8 mouse cellular contexts compared by ENCODE assay signal in the genomic region with DNA sequence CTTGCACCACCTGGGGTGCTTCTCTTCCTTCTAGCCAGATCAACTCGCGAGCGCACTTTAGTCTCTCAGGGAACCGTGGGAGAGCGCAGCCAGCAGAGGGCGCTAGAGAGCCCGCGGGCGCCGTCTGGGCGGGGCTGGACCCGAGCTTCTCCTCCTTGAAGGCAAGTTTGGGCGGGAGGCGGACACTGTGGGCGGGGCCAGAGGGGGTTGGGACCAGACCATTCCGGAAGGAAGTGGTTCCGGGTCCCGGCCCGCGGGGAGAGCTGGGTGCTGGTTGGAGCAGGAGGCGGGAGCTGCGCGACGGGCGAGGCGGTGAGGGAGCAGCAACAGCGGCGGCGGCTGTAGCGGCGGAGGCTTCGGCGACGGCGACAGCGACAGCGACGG. TPM values are rescaled to one million over a fixed set of nuclear protein-coding genes. Genes with fewer than 3 reads are reported as not detected.
DNase-seq lines count a peak whose midpoint lies in the region; ATAC-seq lines count a peak whose summit lies in the region.

No protein-coding gene starts in this region.

- peak overlapping the region; percentile 68 for H3K4me2 ChIP-seq in heart, embryonic 13.5 days
- H3K4me2 ChIP-seq in liver, embryonic 12.5 days: peak overlapping the region; percentile 79
- H3K4me2 ChIP-seq in stomach, embryonic 15.5 days: peak overlapping the region; percentile 52

- H3K27me3 ChIP-seq in heart, embryonic 13.5 days (replicated peaks): no peaks in the 10 kb centered on the region
- peaks cover 12% of the 10 kb centered on the region; the same call in 1 of the 2 replicates for H3K27me3 ChIP-seq in liver, embryonic 12.5 days (replicated peaks)
- H3K27me3 ChIP-seq in stomach, embryonic 15.5 days (replicated peaks): no peaks in the 10 kb centered on the region

- H3K9ac ChIP-seq in heart, embryonic 13.5 days: peak overlapping the region; percentile 83
- peak overlapping the region; percentile 83 for H3K9ac ChIP-seq in liver, embryonic 12.5 days
- H3K9ac ChIP-seq in stomach, embryonic 15.5 days: peak overlapping the region; percentile 23; the same call in 1 of the 2 replicates

- H3K4me1 ChIP-seq in brown adipose tissue, adult 24 weeks (ENCODE audit: control insufficient read depth, insufficient read depth, insufficient read length, low read length): no peaks in the 10 kb centered on the region
- peaks cover 4% of the 10 kb centered on the region; the same call in 1 of the 2 replicates for H3K4me1 ChIP-seq in heart, embryonic 13.5 days
- H3K4me1 ChIP-seq in liver, embryonic 12.5 days: peaks cover 11% of the 10 kb centered on the region
- H3K4me1 ChIP-seq in stomach, embryonic 15.5 days: no peaks in the 10 kb centered on the region

- 14% methylated on average over 26 of the region's 38 CpGs for WGBS in heart, embryonic 13.5 days
- WGBS in liver, embryonic 12.5 days (ENCODE audit: insufficient replicate concordance): 10% methylated on average over 35 of the region's 38 CpGs
- 20% methylated on average over 38 of the region's 38 CpGs for WGBS in stomach, embryonic 15.5 days

- no peaks in the 10 kb centered on the region for H3K9me3 ChIP-seq in heart, embryonic 13.5 days
- H3K9me3 ChIP-seq in liver, embryonic 12.5 days (replicated peaks): no peaks in the 10 kb centered on the region
- no peaks in the 10 kb centered on the region for H3K9me3 ChIP-seq in stomach, embryonic 15.5 days

- peak; percentile 96 for ATAC-seq in heart, embryonic 13.5 days (ENCODE audit: extremely low read depth, insufficient number of reproducible peaks, low FRiP score, low TSS enrichment)
- ATAC-seq in liver, embryonic 12.5 days: peak; percentile 98
- ATAC-seq in stomach, embryonic 15.5 days (ENCODE audit: insufficient read depth, low FRiP score, low read depth): peak; percentile 98

- peak; percentile 97 for DNase-seq in CD4-positive, CD25-positive, alpha-beta regulatory T cell, adult 2 months (ENCODE audit: low read depth, low spot score)
- peak; percentile 18 for DNase-seq in fat pad, adult 2 months (ENCODE audit: extremely low read depth, low read depth, low spot score)
- DNase-seq in kidney, postnatal 10 days: peak; percentile 98
- peak; percentile 94 to 95 for DNase-seq in natural killer cell, adult 2 months (ENCODE audit: low spot score in 2 of 2)

- no peaks in the 10 kb centered on the region for H3K36me3 ChIP-seq in heart, embryonic 13.5 days
- H3K36me3 ChIP-seq in liver, embryonic 12.5 days: no peaks in the 10 kb centered on the region
- H3K36me3 ChIP-seq in stomach, embryonic 15.5 days: no peaks in the 10 kb centered on the region

- H3K4me3 ChIP-seq in brown adipose tissue, adult 24 weeks (ENCODE audit: insufficient read depth, low read depth, low read length): peak overlapping the region; percentile 96
- H3K4me3 ChIP-seq in heart, embryonic 13.5 days: peak overlapping the region; percentile 70
- peak overlapping the region; percentile 75 for H3K4me3 ChIP-seq in liver, embryonic 12.5 days
- peak overlapping the region; percentile 60 for H3K4me3 ChIP-seq in stomach, embryonic 15.5 days (replicated peaks)

- H3K27ac ChIP-seq in brown adipose tissue, adult 24 weeks (replicated peaks; ENCODE audit: low read depth, low read length): peak overlapping the region; percentile 92
- peak overlapping the region; percentile 83 for H3K27ac ChIP-seq in heart, embryonic 13.5 days (replicated peaks)
- H3K27ac ChIP-seq in liver, embryonic 12.5 days: peak overlapping the region; percentile 85
- peak overlapping the region; percentile 80 for H3K27ac ChIP-seq in stomach, embryonic 15.5 days

RNA-seq across cellular contexts. Expression of gene Bclaf3, which starts 5.9 kb away (rescaled TPM):
- 4.7 and 4.8 TPM in 2 replicates for polyA plus RNA-seq in brown adipose tissue, adult 24 weeks (2012; ENCODE audit: insufficient read depth, insufficient read length, missing spikeins)
- 12.0 and 12.4 TPM in 2 replicates for polyA plus RNA-seq in heart, embryonic 13.5 days (2015; fragmentation: Nextera tagmentation; extraction: Ambion mirVana)
- polyA plus RNA-seq in liver, embryonic 12.5 days (2016; fragmentation: Nextera tagmentation; extraction: Ambion mirVana): 12.4 and 13.3 TPM in 2 replicates
- polyA plus RNA-seq in stomach, embryonic 15.5 days (2015; fragmentation: Nextera tagmentation; extraction: Ambion mirVana): 16.8 and 18.7 TPM in 2 replicates

Comparison
In these comparisons a context has a peak if more than half of its experiments do, and no peak if none do; other contexts are left out.
1. Peak in every context shown above with its lines: DNase-seq, ATAC-seq, H3K4me3 ChIP-seq and H3K27ac ChIP-seq.
2. DNase-seq: peak in every context shown above with its lines; median percentile 98 in kidney, postnatal 10 days; 97 in CD4-positive, CD25-positive, alpha-beta regulatory T cell, adult 2 months; 94 in natural killer cell, adult 2 months; 18 in fat pad, adult 2 months.
3. H3K9ac ChIP-seq: peak in every context shown above with its lines; median percentile 83 in heart, embryonic 13.5 days; 83 in liver, embryonic 12.5 days; 23 in stomach, embryonic 15.5 days.